Mouse (Mus musculus): ENCODE data around the gene Cfdp1.

DNA sequence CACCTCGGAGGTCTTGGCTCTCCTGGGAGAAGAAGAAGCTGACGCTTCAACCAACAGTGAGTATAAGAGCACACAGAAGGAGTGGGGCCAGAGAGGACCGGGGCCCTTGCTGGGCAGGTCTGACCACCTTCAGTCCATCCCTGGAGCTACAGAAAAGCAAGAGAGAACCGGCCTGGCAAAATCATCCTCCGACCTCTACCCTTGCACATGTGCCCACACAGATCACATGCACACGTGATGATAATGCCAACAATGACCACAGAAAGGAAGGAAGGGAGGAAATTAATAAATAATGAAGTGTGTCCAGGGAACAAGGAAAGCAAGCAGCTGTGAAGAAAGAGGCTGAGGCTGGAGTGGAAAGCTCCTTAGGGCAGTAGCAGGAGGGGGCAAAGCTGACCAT lies 115.2 kb downstream of the Cfdp1 start:
- TF ChIP-seq CTCF (IDR thresholded peaks at IDR 0.05; ENCODE audit: low read depth) (no peak), EP300 (IDR thresholded peaks at IDR 0.05; ENCODE audit: low read depth) (no peak)

Data from liver, postnatal 0 days (tissue).